Mouse (Mus musculus) fibroblast of lung, adult 2 months (primary cell): ENCODE data around the gene Itgad.
"Not testable (repeated sequence)": the region's sequence is repeated elsewhere in the genome, so short reads cannot be mapped to it uniquely, and the experiment has no call there.

Source experiments
- DNase-seq: peaks from one replicate; pipeline ENCODE4 v3.0.0-alpha.2; 2011; ENCODE audit warnings: low read depth

The Itgad gene

GRCm38 (mm10) chr7:128154076-128154475, at the start of gene Itgad:
Gene Itgad, plus strand, starts transcription at chr7:128154376.
- DNase-seq: no peak

- DNase-seq: no peak
These were observed 48.9 kb upstream of the Itgad start for GRCm38 (mm10) chr7:128105246-128105645.

GRCm38 (mm10) chr7:128107462-128107861, 46.7 kb upstream of the Itgad start:
- DNase-seq: no peak

GRCm38 (mm10) chr7:128110314-128110713, 43.9 kb upstream of the Itgad start:
- no peak for DNase-seq

- no peak for DNase-seq
These were observed 42.0 kb upstream of the Itgad start for GRCm38 (mm10) chr7:128112131-128112530.

GRCm38 (mm10) chr7:128114371-128115105, 39.6 kb upstream of the Itgad start:
- DNase-seq: no peak

GRCm38 (mm10) chr7:128115211-128115958, 38.8 kb upstream of the Itgad start:
- DNase-seq: no peak

- no peak for DNase-seq
These were observed 37.8 kb upstream of the Itgad start for GRCm38 (mm10) chr7:128116396-128116795.

GRCm38 (mm10) chr7:128119726-128120490, 34.3 kb upstream of the Itgad start:
- DNase-seq: no peak

- no peak for DNase-seq
These were observed 25.1 kb upstream of the Itgad start, which contains the start of gene Itgax for GRCm38 (mm10) chr7:128128741-128129720. Gene Itgax, plus strand, starts transcription at chr7:128129547.

- no peak for DNase-seq
These were observed 22.0 kb upstream of the Itgad start for GRCm38 (mm10) chr7:128132148-128132547.

- no peak for DNase-seq
These were observed 20.6 kb upstream of the Itgad start for GRCm38 (mm10) chr7:128133596-128133995.

GRCm38 (mm10) chr7:128136927-128137326, 17.2 kb upstream of the Itgad start:
- DNase-seq: no peak

- no peak for DNase-seq
These were observed 14.6 kb upstream of the Itgad start for GRCm38 (mm10) chr7:128139611-128140010.

- DNase-seq: no peak
These were observed 3.2 kb upstream of the Itgad start for GRCm38 (mm10) chr7:128150970-128151369.

GRCm38 (mm10) chr7:128154924-128155323, 748 bp downstream of the Itgad start:
- no peak for DNase-seq

- DNase-seq: not testable (repeated sequence)
These were observed 4.6 kb downstream of the Itgad start for GRCm38 (mm10) chr7:128158688-128159354.

GRCm38 (mm10) chr7:128164001-128164400, 9.8 kb downstream of the Itgad start:
- no peak for DNase-seq

GRCm38 (mm10) chr7:128166391-128166790, 12.2 kb downstream of the Itgad start:
- no peak for DNase-seq

GRCm38 (mm10) chr7:128169996-128170395, 15.8 kb downstream of the Itgad start:
- peak; percentile 15 for DNase-seq

GRCm38 (mm10) chr7:128178385-128178784, 24.2 kb downstream of the Itgad start:
- DNase-seq: peak; percentile 29
